Mouse (Mus musculus): Measurements from ENCODE around the gene Ptprg.

DNA sequence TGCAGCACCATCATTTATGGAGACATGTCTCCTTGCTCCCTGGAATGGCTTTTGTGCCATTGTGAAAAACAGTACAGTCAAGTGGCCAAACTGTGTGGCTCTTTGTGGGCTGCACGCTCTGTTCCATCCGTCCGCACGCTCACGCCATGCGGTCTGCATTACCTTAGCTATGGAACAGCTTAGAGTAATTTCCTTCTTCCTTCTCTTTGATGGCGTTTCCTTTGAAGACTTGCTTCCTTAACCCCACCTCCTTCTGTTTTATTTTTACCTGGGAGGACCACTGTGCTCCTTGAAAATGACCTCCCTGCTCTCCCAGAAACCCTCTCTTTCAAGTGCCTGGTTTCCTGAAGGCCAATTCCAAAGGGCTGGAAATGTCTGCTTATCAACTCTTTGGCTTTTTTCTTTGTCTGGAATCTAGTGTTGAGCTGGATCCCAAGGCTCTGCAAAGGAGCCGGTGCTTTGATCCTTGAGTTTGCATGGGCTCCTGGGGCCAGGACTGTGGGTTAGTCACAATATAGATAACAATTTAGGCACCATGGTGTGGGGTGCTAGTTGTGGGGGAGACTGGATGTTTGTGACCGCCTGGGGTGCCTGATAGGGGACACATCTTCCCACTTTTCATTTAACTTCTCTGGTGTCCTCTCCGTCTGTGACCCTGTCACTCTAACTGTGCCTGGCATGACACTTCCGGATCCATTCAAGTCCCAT, 149.6 kb downstream of the Ptprg start:
- TF ChIP-seq CTCF (IDR thresholded peaks at IDR 0.05; ENCODE audit: borderline replicate concordance, insufficient read depth, low read length): no peak
- TF ChIP-seq POLR2A (IDR thresholded peaks at IDR 0.05; ENCODE audit: low read depth, low read length): no peak

Data from embryonic fibroblast, embryonic 13.5 days (primary cell).